Mouse (Mus musculus) gastrocnemius, adult 2 months (tissue): ENCODE results near the gene Akt3. TPM values are rescaled to one million over a fixed set of nuclear protein-coding genes. Genes with fewer than 3 reads are reported as not detected.

Experiments used
- DNase-seq: peaks from one replicate; pipeline ENCODE4 v3.0.0; 2022
- H3K27ac ChIP-seq: fragments of 200-600 bp; 2 replicates; pipeline ENCODE4 v1.8.1; 2022; ENCODE audit warnings: mild to moderate bottlenecking
- H3K4me3 ChIP-seq: fragments of 200-600 bp; 2 replicates; pipeline ENCODE4 v1.8.1; 2022; ENCODE audit warnings: mild to moderate bottlenecking, moderate library complexity
- CTCF ChIP-seq: fragments of 200-600 bp; IDR thresholded peaks from 2 replicates; pipeline ENCODE4 v1.8.1; 2022; ENCODE audit warnings: antibody characterized with exemption, mild to moderate bottlenecking, moderate library complexity
- intact Hi-C: fragments of 180-260 bp; cut with DNase I; formaldehyde crosslinking; loops from one replicate; pipeline ENCODE4 v1.15.1; 2025
- total RNA-seq, 2 experiments: library from RNA; stranded (reverse); gene quantifications; 2 replicates each; pipeline ENCODE4 v1.2.3; 2021

Gene Akt3
- total RNA-seq, 2 experiments from 2014 or later = 9.1 to 11.0 TPM

GRCm38 (mm10) chr1:177069161-177069560 lies 188.8 kb downstream of the Akt3 start:
- Histone ChIP-seq H3K4me3 (no peak overlapping the region), H3K27ac (no peak overlapping the region)
- intact Hi-C loops = no loop called here
- TF ChIP-seq CTCF = no peak
- DNase-seq = no peak

DNA sequence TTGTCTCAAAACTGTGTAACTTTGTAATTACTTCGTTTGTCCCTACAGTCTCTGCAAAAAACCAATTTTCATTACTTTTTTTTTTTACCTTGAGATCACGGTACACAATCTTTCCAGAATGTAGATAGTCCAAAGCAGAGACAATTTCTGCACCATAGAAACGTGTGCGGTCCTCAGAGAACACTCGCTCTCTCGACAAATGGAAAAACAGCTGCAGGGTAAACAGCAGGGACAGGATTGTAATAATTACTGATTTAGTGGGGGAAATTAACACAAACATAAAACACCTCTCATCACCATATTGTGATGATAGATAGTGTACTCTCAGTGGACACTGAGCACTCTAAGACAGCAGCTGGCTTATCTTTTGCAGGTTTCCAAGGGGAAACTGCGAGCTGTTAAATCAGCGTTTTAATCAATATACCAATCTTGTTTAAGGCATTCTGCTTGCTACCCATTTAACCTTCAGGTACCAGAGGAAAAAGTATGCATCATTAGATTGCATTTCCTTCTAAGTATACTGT lies 190.8 kb downstream of the Akt3 start:
- intact Hi-C loops = no loop called here
- H3K4me3 ChIP-seq = no peak overlapping the region
- TF ChIP-seq CTCF = no peak
- H3K27ac ChIP-seq = no peak overlapping the region
- DNase-seq = no peak

DNA sequence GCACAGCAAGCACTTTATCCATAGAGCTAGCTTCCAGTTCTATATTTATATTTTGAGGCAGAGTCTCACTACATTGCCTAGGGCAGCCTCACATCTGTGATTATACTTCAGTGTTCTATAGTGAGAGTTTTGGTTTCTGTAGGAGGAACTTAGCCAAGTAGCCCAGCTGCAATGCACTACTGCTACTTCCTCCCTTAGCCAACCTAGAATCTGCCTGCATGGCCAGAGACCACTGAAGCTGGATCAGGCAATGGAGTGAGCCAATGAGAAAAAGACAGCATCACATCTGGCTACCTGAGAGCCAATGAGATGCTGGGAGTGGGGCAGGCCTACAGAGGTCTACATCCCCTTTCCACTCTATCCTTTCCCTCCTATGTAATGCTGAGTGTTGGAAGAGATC lies 192.3 kb downstream of the Akt3 start:
- H3K4me3 ChIP-seq = no peak overlapping the region
- no peak for DNase-seq
- intact Hi-C loops = no loop called here
- TF ChIP-seq CTCF = no peak
- H3K27ac ChIP-seq = no peak overlapping the region

- no peak for DNase-seq
- no peak for TF ChIP-seq CTCF
- Histone ChIP-seq H3K27ac (no peak overlapping the region), H3K4me3 (no peak overlapping the region)
- intact Hi-C loops = no loop called here
These were observed 196.2 kb downstream of the Akt3 start for GRCm38 (mm10) chr1:177061761-177062160.

- H3K4me3 ChIP-seq = no peak overlapping the region
- TF ChIP-seq CTCF = no peak
- no peak for DNase-seq
- intact Hi-C loops = no loop called here
- H3K27ac ChIP-seq = no peak overlapping the region
These were observed 203.1 kb downstream of the Akt3 start for GRCm38 (mm10) chr1:177054891-177055290.

- Histone ChIP-seq H3K27ac (no peak overlapping the region), H3K4me3 (no peak overlapping the region)
- intact Hi-C loops = no loop called here
- TF ChIP-seq CTCF = no peak
- DNase-seq = no peak
These were observed 206.5 kb downstream of the Akt3 start for GRCm38 (mm10) chr1:177051366-177051963.

DNA sequence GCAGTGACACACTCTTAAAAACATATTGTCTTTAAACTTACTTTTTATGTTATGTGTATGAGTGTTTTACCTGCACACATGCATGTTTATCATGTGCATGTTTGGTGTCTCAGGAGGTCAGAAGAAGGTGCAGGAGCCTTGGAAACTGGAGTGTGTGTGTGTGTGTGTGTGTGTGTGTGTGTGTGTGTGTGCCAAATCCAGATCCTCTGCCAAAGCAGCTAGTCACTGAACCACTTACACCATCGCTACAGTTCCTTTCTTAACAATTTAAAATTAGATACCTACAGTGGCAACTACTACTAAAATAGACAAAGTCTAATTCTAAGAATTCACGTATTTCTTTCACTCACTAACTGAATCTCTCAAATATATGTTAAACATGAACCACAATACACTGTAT lies 209.2 kb downstream of the Akt3 start:
- no peak overlapping the region for H3K4me3 ChIP-seq
- TF ChIP-seq CTCF = no peak
- intact Hi-C loops = no loop called here
- H3K27ac ChIP-seq = no peak overlapping the region
- DNase-seq = no peak

- intact Hi-C loops = no loop called here
- DNase-seq = no peak
- H3K27ac ChIP-seq = no peak overlapping the region
- H3K4me3 ChIP-seq = no peak overlapping the region
- TF ChIP-seq CTCF = no peak
These were observed 211.0 kb downstream of the Akt3 start for GRCm38 (mm10) chr1:177046963-177047362.

GRCm38 (mm10) chr1:177045885-177046284 lies 212.1 kb downstream of the Akt3 start:
- intact Hi-C loops = no loop called here
- TF ChIP-seq CTCF = no peak
- H3K27ac ChIP-seq = no peak overlapping the region
- H3K4me3 ChIP-seq = no peak overlapping the region
- DNase-seq = no peak

DNA sequence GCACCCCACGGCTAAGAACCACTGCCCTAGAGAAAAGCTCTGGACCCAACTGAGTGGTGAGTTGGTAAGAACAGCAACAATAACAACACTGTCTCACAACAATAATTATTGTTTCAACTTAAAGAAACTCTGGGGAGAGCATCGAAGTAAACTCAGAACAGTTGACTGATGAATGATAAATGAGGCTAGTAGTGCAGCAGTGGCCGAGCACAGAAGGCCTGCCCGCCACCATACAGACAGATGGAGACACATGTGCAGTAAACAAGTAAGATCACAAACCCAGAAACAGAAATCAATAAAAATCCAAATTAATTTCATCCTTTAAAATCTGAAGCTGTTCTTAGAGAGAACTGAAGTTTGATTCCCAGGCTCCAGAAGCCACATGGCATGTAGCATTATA lies 217.9 kb downstream of the Akt3 start:
- Histone ChIP-seq H3K4me3 (no peak overlapping the region), H3K27ac (no peak overlapping the region)
- intact Hi-C loops = no loop called here
- no peak for DNase-seq
- TF ChIP-seq CTCF = no peak

- intact Hi-C loops = no loop called here
- Histone ChIP-seq H3K4me3 (no peak overlapping the region), H3K27ac (no peak overlapping the region)
- TF ChIP-seq CTCF = no peak
- DNase-seq = no peak
These were observed 218.8 kb downstream of the Akt3 start for GRCm38 (mm10) chr1:177039093-177039674.

GRCm38 (mm10) chr1:177038383-177038782 lies 219.6 kb downstream of the Akt3 start:
- no peak overlapping the region for H3K4me3 ChIP-seq
- intact Hi-C loops = no loop called here
- no peak for DNase-seq
- no peak; the same call in 1 of the 2 replicates for TF ChIP-seq CTCF
- H3K27ac ChIP-seq = no peak overlapping the region

GRCm38 (mm10) chr1:177035460-177035859 lies 222.5 kb downstream of the Akt3 start:
- no peak for DNase-seq
- no peak overlapping the region for H3K27ac ChIP-seq
- no peak for TF ChIP-seq CTCF
- H3K4me3 ChIP-seq = no peak overlapping the region
- intact Hi-C loops = no loop called here

DNA sequence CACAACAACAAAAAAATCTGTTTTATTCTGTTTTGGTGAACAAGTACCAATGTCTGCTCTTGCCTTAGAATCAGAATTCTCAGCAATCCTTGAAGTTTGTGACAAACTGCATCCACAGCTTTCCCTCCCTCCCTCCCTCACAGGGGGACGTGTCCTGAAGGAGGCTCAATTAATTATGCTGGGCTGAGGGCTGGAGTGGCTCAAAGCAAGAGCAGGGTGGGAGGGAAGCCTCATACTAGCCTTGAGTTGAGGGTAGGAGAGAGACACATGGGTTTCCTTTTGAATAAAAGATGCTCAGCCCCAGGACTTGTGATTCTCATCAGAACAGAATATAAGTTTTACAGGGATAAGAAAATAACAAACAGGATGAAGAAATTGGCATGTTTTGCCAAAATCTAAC lies 225.8 kb downstream of the Akt3 start:
- no peak for DNase-seq
- intact Hi-C loops = no loop called here
- TF ChIP-seq CTCF = no peak
- Histone ChIP-seq H3K27ac (no peak overlapping the region), H3K4me3 (no peak overlapping the region)
